Mouse (Mus musculus): ENCODE results near the gene Patj. TPM values are rescaled to one million over a fixed set of nuclear protein-coding genes. Genes with fewer than 3 reads are reported as not detected.

Gene Patj
- total and polyA plus RNA-seq, 3 experiments = 0.19 to 0.46 TPM; not detected in 1

GRCm38 (mm10) chr4:98541591-98541990 is 146.0 kb downstream of the Patj start:
- Histone ChIP-seq H3K4me1 (ENCODE audit: control insufficient read depth in 1 of 2, insufficient read depth in 2 of 2, low read length in 2 of 2) (no peaks in the 10 kb centered on the region), H3K79me2 (ENCODE audit: control insufficient read depth, insufficient read depth, low read length, poor library complexity) (no peaks in the 10 kb centered on the region), H3K4me3 (ENCODE audit: control insufficient read depth in 1 of 2, insufficient read depth in 1 of 2, low read depth in 2 of 2, low read length in 2 of 2) (no peak overlapping the region), H3K27ac (ENCODE audit: control insufficient read depth, low read depth, low read length) (no peak overlapping the region), H3K9me3 (replicated peaks; ENCODE audit: insufficient read depth, low read length) (no peaks in the 10 kb centered on the region), H3K9ac (ENCODE audit: control insufficient read depth, low read depth, low read length, poor library complexity, severe bottlenecking) (no peak overlapping the region), H3K36me3 (ENCODE audit: control insufficient read depth in 1 of 2, insufficient read depth in 2 of 2, low read length in 2 of 2) (no peaks in the 10 kb centered on the region), H3K27me3 (ENCODE audit: control insufficient read depth in 1 of 2, insufficient read depth in 2 of 2, low read length in 2 of 2) (0 out of 4 replicates have a peak, but pooled peaks cover 0 to 1% of the 10 kb centered on the region in 2 experiments)
- TF ChIP-seq MAFK (IDR thresholded peaks at IDR 0.05; ENCODE audit: borderline replicate concordance, low read depth, low read length) = no peak
- TF ChIP-seq ETS1 (IDR thresholded peaks at IDR 0.05; ENCODE audit: low read depth, low read length) = no peak
- TF ChIP-seq GATA1 (IDR thresholded peaks at IDR 0.05; ENCODE audit: low read depth, low read length) = no peak
- TF ChIP-seq KAT2A (conservative IDR thresholded peaks at IDR 0.05; ENCODE audit: low read depth, low read length) = no peak
- TF ChIP-seq SIN3A (IDR thresholded peaks at IDR 0.05; ENCODE audit: low read length) = no peak
- TF ChIP-seq POLR2A (IDR thresholded peaks at IDR 0.05; ENCODE audit: control insufficient read depth in 1 of 2, insufficient read depth in 1 of 2, low read depth in 1 of 2, low read length in 2 of 2, poor library complexity in 1 of 2) = no peak
- TF ChIP-seq HCFC1 (IDR thresholded peaks at IDR 0.05; ENCODE audit: low read depth, low read length) = no peak
- TF ChIP-seq TBP (IDR thresholded peaks at IDR 0.05; ENCODE audit: low read depth, low read length) = no peak
- no peak for TF ChIP-seq SMC3 (IDR thresholded peaks at IDR 0.05; ENCODE audit: low read depth, low read length)
- no peak for TF ChIP-seq RAD21 (IDR thresholded peaks at IDR 0.05; ENCODE audit: low read depth, low read length)
- DNase-seq (ENCODE audit: low read depth, low spot score) = no peak

GRCm38 (mm10) chr4:98543001-98543400 is 147.4 kb downstream of the Patj start:
- Histone ChIP-seq H3K9ac (ENCODE audit: control insufficient read depth, low read depth, low read length, poor library complexity, severe bottlenecking) (no peak overlapping the region), H3K9me3 (replicated peaks; ENCODE audit: insufficient read depth, low read length) (no peaks in the 10 kb centered on the region), H3K27ac (ENCODE audit: control insufficient read depth, low read depth, low read length) (no peak overlapping the region), H3K4me1 (ENCODE audit: control insufficient read depth in 1 of 2, insufficient read depth in 2 of 2, low read length in 2 of 2) (no peaks in the 10 kb centered on the region), H3K27me3 (ENCODE audit: control insufficient read depth in 1 of 2, insufficient read depth in 2 of 2, low read length in 2 of 2) (0 out of 4 replicates have a peak, but pooled peaks cover 0 to 1% of the 10 kb centered on the region in 2 experiments), H3K79me2 (ENCODE audit: control insufficient read depth, insufficient read depth, low read length, poor library complexity) (no peaks in the 10 kb centered on the region), H3K4me3 (ENCODE audit: control insufficient read depth in 1 of 2, insufficient read depth in 1 of 2, low read depth in 2 of 2, low read length in 2 of 2) (no peak overlapping the region), H3K36me3 (ENCODE audit: control insufficient read depth in 1 of 2, insufficient read depth in 2 of 2, low read length in 2 of 2) (no peaks in the 10 kb centered on the region)
- TF ChIP-seq MXI1 (IDR thresholded peaks at IDR 0.05; ENCODE audit: low read depth, low read length) (no peak), SIN3A (IDR thresholded peaks at IDR 0.05; ENCODE audit: low read length) (no peak), USF1 (IDR thresholded peaks at IDR 0.05; ENCODE audit: low read depth, low read length) (no peak), MEF2A (IDR thresholded peaks at IDR 0.05; ENCODE audit: extremely low read depth, insufficient replicate concordance, low read depth, low read length, poor library complexity, severe bottlenecking) (no peak), MAX (IDR thresholded peaks at IDR 0.05; ENCODE audit: low read length) (no peak), NRF1 (IDR thresholded peaks at IDR 0.05; ENCODE audit: insufficient read depth, low read depth, low read length, poor library complexity, severe bottlenecking) (no peak)
- no peak for DNase-seq (ENCODE audit: low read depth, low spot score)

GRCm38 (mm10) chr4:98545376-98545775 is 149.8 kb downstream of the Patj start:
- no peaks in the 10 kb centered on the region for H3K36me3 ChIP-seq (ENCODE audit: control insufficient read depth in 1 of 2, insufficient read depth in 2 of 2, low read length in 2 of 2)
- TF ChIP-seq CHD1 (IDR thresholded peaks at IDR 0.05; ENCODE audit: low read depth, low read length) (no peak), ETS1 (IDR thresholded peaks at IDR 0.05; ENCODE audit: low read depth, low read length) (no peak), POLR2AphosphoS2 (IDR thresholded peaks at IDR 0.05; ENCODE audit: low read length) (no peak), NRF1 (IDR thresholded peaks at IDR 0.05; ENCODE audit: insufficient read depth, low read depth, low read length, poor library complexity, severe bottlenecking) (no peak), ELF1 (IDR thresholded peaks at IDR 0.05; ENCODE audit: low read depth, low read length) (no peak), EP300 (IDR thresholded peaks at IDR 0.05; ENCODE audit: low read depth in 1 of 2, low read length in 2 of 2) (no peak), HCFC1 (IDR thresholded peaks at IDR 0.05; ENCODE audit: low read depth, low read length) (no peak), KAT2A (conservative IDR thresholded peaks at IDR 0.05; ENCODE audit: low read depth, low read length) (no peak), CTCF (IDR thresholded peaks at IDR 0.05 in 2 of 3, conservative IDR thresholded peaks at IDR 0.05 in 1 of 3; ENCODE audit: control insufficient read depth in 1 of 3, insufficient read depth in 1 of 3, low read depth in 2 of 3, low read length in 3 of 3, poor library complexity in 1 of 3, severe bottlenecking in 1 of 3) (no peak; a peak in 1 of 6 replicates), TAL1 (IDR thresholded peaks at IDR 0.05; ENCODE audit: low read length) (no peak), TBP (IDR thresholded peaks at IDR 0.05; ENCODE audit: low read depth, low read length) (no peak), RAD21 (IDR thresholded peaks at IDR 0.05; ENCODE audit: low read depth, low read length) (no peak)
- H3K27me3 ChIP-seq (ENCODE audit: control insufficient read depth in 1 of 2, insufficient read depth in 2 of 2, low read length in 2 of 2) = peaks cover 0 to 2% of the 10 kb centered on the region in 2 experiments; a peak in 2 of 4 replicates
- H3K4me3 ChIP-seq (ENCODE audit: control insufficient read depth in 1 of 2, insufficient read depth in 1 of 2, low read depth in 2 of 2, low read length in 2 of 2) = no peak overlapping the region
- H3K4me1 ChIP-seq (ENCODE audit: control insufficient read depth in 1 of 2, insufficient read depth in 2 of 2, low read length in 2 of 2) = no peaks in the 10 kb centered on the region
- no peak overlapping the region for H3K9ac ChIP-seq (ENCODE audit: control insufficient read depth, low read depth, low read length, poor library complexity, severe bottlenecking)
- H3K79me2 ChIP-seq (ENCODE audit: control insufficient read depth, insufficient read depth, low read length, poor library complexity) = no peaks in the 10 kb centered on the region
- H3K9me3 ChIP-seq (replicated peaks; ENCODE audit: insufficient read depth, low read length) = no peaks in the 10 kb centered on the region
- no peak overlapping the region for H3K27ac ChIP-seq (ENCODE audit: control insufficient read depth, low read depth, low read length)
- DNase-seq (ENCODE audit: low read depth, low spot score) = no peak
